Mouse (Mus musculus): ENCODE measurements around the gene Dmrta2. TPM values are rescaled to one million over a fixed set of nuclear protein-coding genes. Genes with fewer than 3 reads are reported as not detected.

The Dmrta2 gene
- polyA plus RNA-seq, 1 experiment, result 4.9 TPM

DNA sequence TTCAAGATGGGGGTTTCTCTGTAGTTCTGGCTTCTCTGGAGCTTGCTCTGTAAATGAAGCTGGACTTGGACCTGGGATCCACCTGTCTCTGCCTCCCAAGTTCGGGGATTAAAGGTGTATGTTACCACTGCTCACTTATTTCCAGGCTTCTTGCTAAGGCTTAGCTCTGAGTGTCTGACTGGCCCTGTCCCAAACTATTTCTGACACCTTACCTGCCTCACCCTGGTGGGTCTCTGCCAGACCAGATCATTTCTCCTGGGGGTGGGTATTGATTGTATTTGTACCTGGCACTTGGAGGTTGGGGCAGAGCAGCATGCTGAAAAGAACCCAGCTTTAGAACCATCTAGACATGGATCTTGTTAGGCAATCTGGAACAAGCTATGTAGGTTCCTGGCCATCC lies 51.6 kb downstream of the Dmrta2 start:
- TF ChIP-seq CEBPB (IDR thresholded peaks at IDR 0.05; ENCODE audit: insufficient read depth, poor library complexity, severe bottlenecking), result no peak
- no peak for TF ChIP-seq TCF12 (IDR thresholded peaks at IDR 0.05; ENCODE audit: insufficient read depth, poor library complexity, severe bottlenecking)
- TF ChIP-seq E2F4 (IDR thresholded peaks at IDR 0.05; ENCODE audit: insufficient read depth), result no peak
- TF ChIP-seq MAX (IDR thresholded peaks at IDR 0.05; ENCODE audit: low read depth), result no peak
- no peak for TF ChIP-seq TCF3 (IDR thresholded peaks at IDR 0.05; ENCODE audit: insufficient read length, low read depth)
- TF ChIP-seq REST (IDR thresholded peaks at IDR 0.05; ENCODE audit: insufficient read depth, insufficient read length), result no peak
- no peak for TF ChIP-seq USF1 (IDR thresholded peaks at IDR 0.05; ENCODE audit: low read depth)
- TF ChIP-seq SRF (IDR thresholded peaks at IDR 0.05; ENCODE audit: control insufficient read depth, insufficient read length, low read depth), result no peak
- no peak for TF ChIP-seq MYOG (IDR thresholded peaks at IDR 0.05; ENCODE audit: control insufficient read depth in 1 of 3, insufficient read depth in 1 of 3, insufficient read length in 2 of 3, low read depth in 2 of 3)
- TF ChIP-seq POLR2A (IDR thresholded peaks at IDR 0.05; ENCODE audit: insufficient read length, low read depth), result no peak
- TF ChIP-seq POLR2AphosphoS2 (IDR thresholded peaks at IDR 0.05; ENCODE audit: insufficient read length, low read depth), result no peak
- Histone ChIP-seq H3ac (ENCODE audit: control insufficient read depth, insufficient read length) (no peak overlapping the region), H3K4me2 (ENCODE audit: low read depth) (no peak overlapping the region)

More for the DNA sequence above, 51.6 kb downstream of the Dmrta2 start:
- Histone ChIP-seq H3K4me3 (no peak overlapping the region), H3K36me3 (ENCODE audit: control insufficient read depth, insufficient read depth) (no peaks in the 10 kb centered on the region), H3K79me2 (ENCODE audit: control insufficient read depth, insufficient read depth) (no peaks in the 10 kb centered on the region), H3K27me3 (ENCODE audit: control insufficient read depth, insufficient read depth, insufficient read length) (no peaks in the 10 kb centered on the region)

Data from myocyte (in vitro differentiated cells).